Mouse (Mus musculus) spleen, postnatal 36 days (tissue): Measurements from ENCODE around the gene Ust.

Experiments
- DNase-seq, 2 experiments: peaks; one replicate each; pipeline ENCODE4 v3.0.0; 2022; ENCODE audit warnings: low spot score in 2 of 2, mixed read lengths in 1 of 2

The Ust gene

DNA sequence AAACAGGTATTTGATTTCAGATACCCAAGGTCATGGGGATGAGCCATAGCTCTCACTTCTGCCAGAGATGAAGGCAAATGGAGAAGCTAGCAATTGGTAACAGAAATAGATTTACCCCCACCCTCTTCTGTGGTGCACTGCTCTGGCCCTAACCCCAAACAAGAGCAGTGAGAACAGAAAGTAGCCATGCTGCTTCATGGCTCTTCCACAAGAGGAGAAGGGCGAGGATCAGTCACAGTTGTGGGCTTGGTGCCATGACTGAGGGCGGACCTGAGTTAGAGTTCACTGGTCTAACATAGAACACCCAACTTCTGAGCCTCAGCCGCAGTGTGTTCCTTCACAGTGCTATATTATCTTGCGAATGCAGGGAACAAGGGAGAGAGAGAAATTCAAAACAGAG, 13.8 kb downstream of the Ust start:
- DNase-seq, result no peak

DNA sequence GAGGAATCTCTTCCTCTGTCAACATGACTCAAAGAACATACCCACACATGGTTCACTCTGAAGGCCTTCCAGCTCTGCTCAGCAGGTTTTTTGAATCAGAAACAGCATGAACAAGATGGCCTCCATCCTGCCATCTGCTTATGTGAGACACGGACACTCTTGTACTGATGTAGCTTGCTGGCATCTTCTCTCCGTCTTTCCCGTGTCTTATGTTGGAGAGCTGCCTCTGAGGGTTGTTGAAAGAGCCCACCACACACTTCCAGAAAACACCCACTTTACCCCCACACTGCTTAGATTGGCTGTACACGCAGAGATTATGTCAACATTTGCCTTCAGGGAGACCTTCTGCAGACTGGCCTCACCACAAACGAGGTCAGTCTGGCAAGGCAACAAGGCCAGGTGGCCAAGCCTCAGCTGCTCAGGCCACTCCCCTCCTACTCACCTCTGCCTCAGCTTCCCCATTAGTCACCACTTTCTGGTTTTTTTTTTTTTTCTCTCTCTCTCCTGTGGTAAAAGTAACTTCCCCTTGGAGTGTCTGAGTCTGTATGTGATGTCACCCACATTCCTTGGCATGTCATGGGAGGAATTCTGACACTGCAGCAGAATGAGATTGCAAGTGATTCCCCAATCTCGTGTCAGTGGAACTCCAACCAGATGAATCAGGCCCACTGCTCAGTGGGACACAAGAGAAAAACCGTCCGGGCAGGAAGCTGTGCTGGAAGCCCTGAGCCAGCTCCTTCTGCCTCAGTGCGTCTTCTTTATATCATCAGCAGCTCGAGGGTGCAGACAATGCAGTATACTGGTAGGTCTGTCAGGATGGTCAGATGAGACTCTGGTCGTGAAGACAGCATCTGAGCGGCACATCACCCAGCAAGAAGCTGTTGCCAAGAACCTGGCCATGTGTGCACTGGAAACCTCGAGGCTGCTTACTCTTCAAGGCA, 19.4 kb downstream of the Ust start:
- no peak for DNase-seq

DNA sequence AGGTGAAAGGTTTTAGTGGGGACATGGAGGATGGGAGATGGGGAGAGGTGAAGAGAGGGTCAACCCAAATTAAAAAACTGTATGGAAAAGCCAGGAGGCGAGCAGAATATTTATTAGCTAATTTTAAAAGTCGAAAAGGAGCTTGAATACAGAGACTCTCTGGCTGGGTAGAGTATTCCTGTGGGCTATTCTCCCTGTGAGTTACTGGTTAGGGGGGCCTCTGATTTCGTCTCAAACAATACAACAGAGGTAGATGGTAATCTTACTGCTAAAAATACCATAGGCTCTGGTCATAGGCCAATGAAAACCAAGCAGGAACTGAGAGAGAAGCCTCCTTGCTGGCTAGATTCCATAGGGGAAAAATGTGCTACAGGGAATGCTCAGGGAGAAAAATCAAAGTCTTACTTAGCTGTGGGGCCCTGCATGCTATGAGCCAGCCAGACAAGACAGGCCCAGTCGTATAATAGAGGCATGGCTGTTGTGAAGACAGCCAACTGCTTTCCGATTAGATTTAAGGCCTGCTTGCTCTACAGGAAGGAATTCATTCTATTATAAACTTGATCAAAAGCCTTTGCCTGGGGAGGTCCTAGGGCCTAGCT, 23.0 kb downstream of the Ust start:
- no peak for DNase-seq

DNA sequence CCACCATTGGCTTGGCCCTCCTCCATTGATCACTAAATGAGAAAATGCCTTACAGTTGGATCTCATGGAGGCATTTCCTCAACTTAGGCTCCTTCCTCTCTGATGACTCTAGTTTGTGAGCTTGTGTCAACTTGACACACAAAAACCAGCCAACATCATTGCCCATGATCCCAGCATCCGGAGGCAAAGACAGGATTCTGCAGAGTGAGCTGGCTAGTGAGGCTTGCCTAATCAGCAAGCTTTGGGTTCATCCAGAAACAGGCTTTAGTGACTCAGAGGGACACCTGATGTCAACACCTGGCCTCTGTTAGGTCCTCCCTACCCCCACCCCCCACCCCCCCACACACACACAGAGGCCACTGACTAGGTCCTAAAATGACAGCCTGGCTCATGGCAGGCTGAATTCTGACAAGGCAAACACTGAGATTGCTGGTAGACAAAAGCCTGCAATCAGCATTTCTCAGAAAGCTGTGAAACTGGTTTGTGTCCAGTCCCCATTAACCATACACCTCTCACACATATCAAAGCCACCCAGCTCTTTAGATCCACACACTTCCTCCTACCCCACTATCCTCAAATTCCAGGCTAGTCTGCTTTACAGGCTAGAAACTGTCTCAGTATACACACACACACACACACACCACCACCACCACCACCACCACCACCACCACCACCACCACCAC, 26.6 kb downstream of the Ust start:
- no peak for DNase-seq

DNA sequence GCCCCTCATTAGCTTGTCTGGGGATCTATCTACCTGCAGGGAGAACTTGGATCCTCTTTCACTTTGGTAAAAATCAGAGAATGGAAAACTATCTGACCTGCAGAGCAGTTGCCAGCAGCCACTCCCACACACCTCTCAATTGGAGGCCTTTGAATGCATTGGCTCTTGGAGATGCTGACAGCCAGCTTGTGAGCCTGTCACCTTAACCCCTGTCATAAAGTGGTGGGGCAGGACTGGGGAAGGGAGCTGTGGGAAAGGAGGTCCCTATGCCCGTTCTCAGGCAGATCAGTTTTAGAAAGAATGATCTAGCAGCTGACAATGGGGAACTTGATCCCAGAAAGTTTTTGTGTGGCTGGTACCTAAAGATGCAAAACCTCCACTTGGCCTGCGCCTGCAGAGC, 31.2 kb downstream of the Ust start:
- no peak for DNase-seq

DNA sequence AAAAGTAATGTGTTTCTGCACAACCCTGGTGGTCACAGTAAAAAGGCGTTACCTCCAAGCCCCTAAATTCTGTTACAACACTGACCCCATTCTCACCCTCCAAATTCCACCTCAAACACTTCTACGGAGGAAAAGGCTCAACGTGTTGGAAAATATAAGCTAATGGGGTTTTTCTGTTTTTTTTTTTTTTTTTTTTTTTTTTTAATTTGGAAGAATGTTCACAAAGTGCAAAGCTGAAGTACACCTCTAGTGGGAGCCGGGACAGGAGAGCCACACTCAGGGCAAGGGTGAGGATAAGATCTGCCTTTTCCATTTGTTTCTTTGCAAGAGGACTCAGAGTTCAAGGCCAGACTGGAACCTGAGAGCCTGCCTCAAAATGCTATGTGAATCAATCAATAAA, 34.1 kb downstream of the Ust start:
- no peak for DNase-seq

DNA sequence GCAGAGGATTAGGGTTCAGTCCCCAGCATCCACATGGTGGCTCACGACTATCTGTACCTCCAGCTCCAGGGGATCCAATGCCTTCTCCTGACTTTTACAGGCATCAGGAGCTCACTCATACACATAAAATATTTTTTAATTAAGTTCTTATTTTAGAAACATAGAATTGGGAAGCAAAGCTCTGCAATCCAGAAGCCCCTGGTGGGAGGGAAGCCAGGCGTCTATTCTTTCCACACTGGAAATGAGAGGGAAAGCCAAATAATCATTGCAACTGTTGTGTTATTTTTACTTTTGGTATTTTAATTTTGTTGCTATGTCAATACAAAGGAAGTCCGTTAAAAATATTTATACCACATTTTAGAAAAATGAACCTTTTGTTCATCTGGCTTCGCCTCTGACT, 35.8 kb downstream of the Ust start:
- DNase-seq, result no peak

DNA sequence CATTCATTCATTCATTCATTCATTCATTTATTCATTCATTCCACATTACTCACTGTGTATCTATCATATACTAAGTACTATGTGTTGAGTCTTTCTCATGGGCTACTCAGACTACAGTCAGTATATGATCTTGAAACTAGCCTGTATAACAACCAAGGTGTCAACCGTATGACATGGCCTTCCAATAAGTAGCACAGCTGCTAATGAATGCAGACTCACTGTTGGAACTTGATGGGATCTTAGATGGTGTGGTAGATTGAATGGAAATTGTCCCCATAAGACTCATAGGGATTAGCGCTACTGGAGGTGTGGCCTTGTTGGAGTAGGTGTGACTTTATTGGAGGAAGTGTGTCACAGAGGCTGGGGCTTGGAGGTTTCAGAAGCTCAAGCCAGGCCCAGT, 38.8 kb downstream of the Ust start:
- no peak for DNase-seq

DNA sequence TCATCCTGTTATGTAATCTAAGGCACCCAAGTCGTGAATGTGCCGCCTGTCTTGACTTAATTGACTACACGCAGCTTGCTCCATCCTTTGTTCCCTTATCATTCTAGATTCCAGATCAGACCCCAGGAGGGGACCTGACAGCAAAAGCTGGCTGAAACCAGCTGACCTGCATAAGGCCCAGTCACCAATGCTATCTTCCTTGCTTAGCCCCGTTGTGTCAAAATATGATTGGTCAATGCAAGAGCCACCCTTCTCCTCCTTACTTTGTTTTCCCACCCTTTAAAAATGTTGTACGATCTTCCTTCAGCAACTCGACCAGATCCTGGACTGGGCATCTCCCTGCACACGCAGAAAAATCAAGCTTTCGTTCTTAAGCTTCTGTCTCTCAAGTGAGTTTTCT, 40.7 kb downstream of the Ust start:
- no peak for DNase-seq

DNA sequence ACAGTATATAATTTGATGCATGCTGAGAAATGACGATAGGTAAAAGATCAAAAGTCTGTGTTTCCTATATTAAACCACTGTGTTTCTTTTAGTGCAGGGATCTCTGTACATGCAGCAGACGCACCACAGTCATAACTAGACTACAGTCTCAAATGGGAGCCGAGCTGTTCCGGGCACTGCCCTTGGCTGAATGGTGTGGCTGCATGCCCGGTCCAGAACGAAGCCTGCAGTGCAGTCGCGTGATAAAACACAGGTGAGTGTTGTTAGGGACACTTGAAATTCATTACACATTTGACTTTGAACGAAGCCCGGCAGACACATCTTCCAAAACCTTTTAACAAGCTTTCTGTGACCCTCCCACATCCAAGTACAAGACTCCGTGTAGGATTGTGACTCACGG, 46.6 kb downstream of the Ust start:
- no peak for DNase-seq

DNA sequence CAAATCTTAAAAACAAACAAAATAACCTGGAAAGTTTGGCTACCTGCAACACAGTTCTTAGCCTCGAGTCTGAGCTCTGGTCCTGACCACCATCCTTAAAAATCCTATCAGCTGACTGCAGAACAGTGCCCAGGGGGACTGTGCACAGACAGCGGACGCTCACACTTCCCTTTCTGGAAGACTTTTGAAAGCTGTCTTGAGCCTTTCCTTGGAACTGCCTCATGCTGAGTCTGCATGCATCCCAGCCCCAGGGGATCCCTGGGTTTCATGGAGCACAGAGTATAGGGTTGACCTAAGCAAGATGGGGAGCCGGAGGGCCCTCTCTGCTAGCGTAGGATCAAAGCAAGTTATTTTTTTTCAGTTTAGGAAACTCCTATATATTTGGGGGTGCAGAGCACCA, 47.6 kb downstream of the Ust start:
- no peak for DNase-seq

DNA sequence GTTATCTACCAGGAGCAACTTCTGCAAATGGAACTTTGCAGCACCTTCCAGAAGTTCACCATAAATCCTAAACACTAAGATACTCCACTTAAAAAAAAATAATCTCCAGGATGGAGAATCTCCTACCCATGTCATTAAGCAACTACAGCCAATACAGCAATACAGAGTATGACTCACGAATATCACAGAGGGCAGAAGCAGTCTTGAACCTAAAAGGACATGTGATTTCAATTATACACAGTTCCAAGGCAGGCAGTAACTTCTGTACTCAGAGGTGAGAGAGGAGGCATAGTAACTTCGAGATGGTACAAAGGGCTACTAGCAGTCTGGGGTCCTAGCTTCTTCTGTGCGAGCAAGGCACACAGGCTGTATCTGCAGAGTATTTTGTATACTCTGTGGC, 49.1 kb downstream of the Ust start:
- no peak for DNase-seq

DNA sequence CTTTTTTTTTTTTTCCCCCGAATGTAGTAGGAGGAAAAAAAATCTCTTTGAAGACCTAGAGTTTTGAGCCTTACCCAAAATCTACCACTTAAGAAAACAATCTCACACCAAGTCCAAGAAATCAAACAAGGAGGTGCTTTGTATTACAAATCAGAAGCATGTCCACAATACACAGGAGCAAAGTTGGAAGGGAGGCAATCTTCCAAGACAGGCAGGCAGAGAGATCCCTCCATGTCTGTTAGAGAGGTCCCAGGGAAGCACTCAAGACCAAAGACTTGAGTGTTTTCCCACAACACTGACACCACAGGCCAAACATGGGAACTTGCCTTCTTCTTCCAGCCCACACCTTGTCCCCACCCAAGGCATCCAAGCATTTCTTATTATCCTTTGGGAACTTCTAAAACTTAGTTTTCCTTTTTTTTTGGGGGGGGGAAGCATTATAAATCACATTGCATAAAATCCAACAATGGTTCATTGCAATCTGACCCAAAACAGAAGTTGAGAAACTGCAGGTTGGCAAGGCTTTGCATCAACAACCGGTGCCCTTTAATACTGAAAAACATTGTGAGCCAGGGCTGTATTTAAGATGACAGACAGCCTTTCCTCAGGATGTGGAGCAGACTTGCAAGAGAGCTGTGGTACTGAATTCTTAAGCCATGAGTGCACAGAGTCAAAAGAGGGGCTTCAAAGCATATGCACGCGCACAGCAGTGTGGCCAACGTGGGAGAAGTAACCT, 49.8 kb downstream of the Ust start:
- DNase-seq, result no peak

DNA sequence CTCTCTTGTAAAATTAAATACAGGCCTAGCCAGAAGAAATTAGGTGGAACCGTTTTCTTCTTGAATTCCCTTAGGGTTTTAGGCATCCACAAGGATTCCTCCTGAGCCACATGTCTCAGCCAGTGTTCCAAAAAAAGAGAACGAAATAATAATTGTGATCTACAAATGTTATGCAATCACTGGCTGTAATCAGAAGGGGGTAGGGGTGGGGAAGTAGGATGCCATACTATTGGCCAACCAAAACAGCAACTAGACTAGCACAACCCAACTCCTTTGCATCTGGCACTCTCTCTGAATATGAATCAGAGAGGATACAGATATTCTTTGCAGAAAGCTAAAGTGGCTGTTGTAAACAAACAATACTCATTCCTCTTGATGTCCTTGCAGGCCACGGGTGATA, 52.7 kb downstream of the Ust start:
- DNase-seq, result no peak

DNA sequence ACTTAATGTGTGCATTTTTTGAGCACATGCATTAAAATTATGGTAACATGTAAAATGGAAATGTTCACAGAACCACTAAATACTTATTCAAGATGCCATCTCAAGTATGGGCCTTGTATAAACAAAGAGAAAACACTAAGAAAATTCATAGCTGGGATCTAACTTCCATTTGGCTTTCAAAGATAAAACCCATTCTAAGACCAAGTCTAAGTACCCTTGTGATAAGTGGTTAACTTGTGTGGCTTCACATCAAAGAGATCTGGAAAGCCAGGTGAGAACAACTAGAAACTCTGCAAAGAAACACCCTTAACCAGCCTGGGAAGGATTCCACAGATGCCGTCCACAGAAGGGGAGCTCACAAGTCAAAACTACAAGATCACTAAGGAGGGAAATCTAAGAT, 53.4 kb downstream of the Ust start:
- DNase-seq, result no peak

DNA sequence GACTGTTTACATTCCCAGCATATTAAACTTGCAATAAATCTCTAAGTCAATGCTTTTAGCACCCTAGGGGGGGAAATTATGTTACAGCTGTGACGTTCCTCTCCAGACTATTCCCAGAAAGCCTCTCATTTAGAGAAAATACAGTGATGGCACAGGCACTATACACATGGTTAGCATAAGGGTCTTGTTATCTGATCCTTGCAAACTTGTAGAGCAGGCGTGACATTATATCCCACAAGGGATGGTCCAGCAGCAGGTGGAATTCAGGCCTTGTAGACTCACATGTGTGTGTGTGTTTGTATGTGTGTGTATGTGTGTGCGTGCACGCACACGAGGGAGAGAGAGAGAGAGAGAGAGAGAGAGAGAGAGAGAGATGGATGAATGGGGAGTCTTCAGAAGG, 57.3 kb downstream of the Ust start:
- no peak for DNase-seq

DNA sequence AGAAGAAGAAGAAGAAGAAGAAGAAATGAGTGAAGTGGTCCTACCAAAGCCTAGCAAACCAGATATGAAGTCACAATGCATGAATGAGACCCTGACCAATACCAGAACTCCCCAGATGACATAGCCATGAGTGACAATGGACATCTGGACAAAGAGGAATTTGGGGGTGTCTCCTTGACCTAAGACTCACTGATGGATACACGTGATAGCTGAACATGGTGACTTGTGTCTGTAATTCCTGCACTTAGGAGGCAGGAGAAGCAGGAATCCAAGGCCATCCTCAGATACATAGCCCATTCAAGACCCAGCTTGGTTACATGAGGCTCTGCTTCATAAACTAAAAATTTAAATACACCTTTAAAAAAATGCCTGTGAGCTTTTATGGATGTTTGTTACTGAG, 63.9 kb downstream of the Ust start:
- no peak for DNase-seq

DNA sequence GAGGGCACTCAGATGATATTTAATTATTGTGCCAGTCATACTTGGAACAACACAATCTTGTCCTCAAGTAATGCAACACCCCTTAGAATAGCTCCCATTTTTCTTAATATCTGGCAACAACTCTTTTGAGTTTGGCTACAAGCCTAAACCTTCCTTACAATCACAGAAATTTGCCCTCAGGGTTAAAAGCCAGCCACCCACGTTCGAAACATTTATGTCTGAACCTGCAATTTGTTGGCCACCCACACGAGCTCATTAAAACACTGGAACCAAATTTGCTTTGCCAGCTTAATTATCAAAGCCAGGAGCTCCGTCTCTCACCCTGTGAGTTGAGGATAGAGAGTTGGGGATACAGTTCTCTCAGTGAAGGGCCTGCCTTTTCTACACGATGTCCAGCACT, 70.9 kb downstream of the Ust start:
- no peak for DNase-seq

DNA sequence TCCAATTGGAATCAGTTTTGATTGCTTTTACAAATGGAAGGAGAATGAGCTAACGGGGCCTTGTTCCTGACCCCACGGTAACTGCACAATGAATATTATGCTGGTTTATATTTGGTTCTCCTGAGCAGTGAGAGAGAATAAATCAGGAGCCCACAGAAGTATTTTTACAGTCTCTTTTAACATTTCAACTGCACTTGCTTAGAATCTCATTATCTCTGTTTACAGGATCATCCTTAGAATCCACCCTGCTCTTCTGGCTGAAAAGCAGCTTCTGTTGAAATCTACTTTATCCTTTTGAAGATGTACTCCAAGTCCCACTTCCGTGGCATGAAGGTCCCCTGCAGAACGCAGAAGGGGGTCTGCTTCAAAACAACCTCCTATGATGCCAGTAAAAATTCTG, 71.7 kb downstream of the Ust start:
- no peak for DNase-seq

DNA sequence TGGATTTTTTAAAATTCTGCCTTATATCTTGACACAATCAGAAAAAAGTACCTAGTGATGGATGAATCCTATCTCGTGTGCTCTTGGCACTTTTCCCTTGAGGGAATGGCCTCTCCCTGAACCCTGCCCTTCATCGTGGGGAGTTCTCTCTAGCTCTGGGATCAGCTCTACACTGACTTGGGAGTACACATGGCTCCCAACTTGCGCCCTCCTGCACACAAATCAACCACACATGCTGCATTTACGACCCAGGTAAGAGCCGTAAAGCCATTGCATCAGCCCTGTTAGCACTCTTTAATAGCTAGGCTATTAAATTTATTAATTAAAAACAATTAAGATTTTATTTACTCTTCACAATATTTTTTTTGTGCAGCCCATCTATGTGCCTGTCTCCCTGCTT, 74.6 kb downstream of the Ust start:
- DNase-seq, result no peak

DNA sequence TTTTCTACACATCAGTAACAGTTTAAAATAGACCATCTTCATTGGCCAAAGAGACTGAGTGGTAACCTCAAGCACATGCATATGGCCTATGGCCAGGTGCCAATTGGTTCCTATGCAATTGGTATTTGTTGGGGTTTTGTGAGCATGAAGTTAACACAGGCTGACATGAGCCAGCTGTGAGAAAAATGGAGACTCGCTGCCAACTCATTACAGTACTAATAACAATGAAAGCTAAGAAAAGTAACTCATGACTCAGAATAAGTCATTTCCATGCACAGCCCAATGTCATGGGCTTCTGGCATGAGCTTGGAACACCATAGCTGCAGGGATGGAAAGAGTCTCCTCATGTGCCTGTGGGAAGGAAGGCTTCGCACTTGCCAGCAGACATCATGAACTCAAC, 86.8 kb downstream of the Ust start:
- DNase-seq, result no peak
